Mouse (Mus musculus) embryo, embryonic 11 days (tissue): ENCODE results near the gene Thsd4.

Source experiments
- DNase-seq: peaks from one replicate; pipeline ENCODE4 v3.0.0-alpha.2; 2015

Thsd4 gene

DNA sequence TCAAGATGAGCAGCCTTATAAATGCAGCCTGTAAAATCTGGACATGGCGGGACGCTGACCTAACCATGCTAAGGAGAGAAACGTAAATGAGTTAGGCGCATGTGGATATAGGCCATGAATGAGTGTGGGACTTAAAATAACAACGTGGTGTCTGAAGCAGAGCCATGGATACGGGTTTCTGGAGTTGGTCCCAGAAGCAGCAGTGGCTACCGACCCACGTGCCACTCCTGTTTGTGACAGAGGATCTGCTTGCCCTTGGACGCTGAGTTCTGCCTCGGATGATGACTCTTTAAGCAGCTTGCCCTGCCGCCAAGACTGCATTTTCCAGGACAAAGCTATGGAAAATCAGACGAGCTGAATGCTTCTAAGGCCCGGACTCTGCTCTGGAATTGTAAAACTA lies 262.2 kb downstream of the Thsd4 start:
- DNase-seq = no peak

DNA sequence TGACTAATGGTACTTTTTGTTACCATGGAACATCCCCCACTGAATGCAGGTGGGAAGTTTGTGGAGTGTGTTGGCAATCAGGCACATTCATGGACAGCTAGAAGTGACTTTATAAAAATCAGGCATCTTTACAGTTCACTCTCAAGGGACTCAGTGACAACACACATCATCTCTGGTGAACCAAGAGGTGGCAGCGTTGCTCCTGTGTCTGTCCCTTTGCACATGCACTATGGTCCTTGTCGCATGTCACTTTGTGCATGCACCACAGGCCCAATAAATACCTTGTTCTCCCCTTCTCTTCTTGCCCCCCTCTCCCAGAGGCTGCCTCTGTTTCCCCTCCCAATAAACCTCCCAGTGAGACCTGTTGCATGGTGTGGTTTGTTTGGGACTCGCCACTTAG lies 270.1 kb downstream of the Thsd4 start:
- DNase-seq = no peak

DNA sequence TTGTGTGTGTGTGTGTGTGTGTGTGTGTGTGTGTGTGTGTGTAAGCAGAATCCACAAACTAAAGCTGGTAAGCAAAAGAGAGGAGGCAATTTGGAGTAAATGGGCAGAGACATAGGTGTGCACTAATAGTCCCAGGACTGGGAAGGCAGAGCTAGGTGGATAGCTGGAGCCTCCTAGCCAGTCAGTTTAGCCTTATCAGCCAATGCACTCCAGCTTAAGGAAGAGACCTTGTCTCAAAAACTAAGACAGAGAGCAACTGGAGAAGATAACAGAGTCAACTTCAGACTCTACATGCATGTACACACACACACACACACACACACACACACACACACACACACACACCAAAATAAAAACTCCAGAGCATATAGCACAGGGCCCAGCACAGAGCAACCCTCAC lies 271.4 kb downstream of the Thsd4 start:
- no peak for DNase-seq

DNA sequence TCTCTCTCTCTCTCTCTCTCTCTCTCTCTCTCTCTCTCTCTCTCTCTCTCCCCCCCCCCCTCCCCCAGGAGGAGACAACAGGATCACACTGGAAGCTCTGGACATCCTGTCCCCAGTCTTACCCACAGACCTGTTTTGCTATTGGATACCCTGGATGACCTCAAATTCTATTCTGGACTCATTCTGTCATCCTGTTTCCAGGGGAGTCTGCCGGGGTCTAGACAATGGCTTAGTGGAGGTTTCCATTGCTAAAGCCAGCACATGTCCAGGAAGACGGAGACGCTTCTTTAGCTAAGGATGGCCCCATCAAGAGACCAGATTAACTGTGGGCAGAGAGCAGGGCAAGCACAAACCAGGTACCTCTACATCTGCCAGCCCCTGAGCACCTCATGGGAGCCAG lies 273.8 kb downstream of the Thsd4 start:
- DNase-seq = no peak

DNA sequence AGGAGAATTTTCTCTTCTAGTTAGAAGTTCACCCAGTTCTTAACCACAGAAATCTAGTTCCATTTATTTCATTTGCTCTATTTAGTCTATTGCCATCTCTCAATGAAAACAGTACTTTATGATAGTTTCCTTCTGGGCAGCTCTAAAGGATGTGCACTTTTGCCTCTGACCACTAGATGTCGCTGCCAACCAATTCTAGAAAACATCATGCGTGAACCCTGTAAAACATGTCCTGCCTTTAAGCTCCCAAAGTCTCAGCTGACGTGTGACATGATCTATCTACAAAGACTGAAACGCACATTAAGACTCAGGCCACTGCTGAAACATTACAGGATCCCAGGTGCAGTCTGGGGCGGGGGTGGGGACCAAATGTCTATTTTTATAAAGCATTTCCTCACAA lies 276.9 kb downstream of the Thsd4 start:
- peak; percentile 80 for DNase-seq

DNA sequence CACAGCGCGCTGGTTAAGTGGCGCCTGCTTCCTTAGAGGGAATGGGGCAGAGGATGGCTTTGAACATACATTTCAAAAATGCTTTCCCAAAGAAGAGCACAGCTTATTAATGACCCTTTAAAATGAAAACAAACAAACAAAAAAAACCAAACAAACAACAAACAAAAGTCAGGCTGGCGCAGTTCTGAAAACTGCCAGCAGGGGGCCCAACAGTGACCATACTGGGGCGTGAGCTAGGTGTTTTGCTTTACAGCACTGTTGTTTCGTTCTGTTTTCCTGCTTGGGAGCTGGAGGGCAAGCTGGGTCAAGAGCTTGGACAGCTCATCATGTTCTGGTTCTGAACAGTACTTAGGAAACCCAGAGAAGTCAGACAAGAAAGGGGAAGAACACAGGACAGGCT lies 278.3 kb downstream of the Thsd4 start:
- DNase-seq = peak; percentile 27

DNA sequence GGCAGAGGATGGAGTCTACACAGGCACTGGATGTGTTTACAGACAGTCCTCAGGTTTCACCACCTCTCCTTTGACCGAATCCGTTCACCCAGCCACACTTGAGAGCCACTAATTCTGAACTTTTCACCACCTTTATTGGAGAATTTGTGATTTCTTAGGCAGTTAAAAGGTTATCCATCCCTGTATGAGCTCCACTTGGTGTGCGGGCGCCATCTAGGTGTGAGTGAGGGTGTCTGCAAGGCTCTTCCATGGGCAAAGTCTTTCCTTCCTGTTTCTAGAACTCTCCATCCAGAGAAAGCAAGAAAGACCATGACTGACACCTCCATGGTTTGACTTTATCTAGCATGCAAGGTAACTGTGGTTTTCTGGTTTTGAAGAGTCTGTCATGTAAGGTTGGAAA lies 284.2 kb downstream of the Thsd4 start:
- DNase-seq = peak; percentile 69

DNA sequence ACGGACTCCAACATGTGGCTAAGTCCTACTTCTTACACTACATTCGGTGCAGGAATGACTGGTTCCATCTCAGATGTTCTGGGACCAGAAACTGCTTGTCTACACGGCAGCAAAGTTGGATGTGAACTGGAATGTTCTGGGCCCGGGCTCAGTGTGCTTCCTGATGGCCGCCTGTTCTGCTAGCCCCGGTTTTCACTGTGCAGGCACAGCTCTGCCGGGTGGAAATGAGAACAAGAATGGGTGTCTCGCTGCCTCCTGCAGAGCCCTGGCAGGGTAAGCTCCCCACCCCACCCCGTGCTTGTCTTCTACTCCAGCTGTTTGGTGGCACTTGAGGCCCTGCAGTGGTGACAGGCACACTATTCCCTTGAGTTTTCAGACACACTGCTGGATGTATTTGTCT lies 285.7 kb downstream of the Thsd4 start:
- no peak for DNase-seq

DNA sequence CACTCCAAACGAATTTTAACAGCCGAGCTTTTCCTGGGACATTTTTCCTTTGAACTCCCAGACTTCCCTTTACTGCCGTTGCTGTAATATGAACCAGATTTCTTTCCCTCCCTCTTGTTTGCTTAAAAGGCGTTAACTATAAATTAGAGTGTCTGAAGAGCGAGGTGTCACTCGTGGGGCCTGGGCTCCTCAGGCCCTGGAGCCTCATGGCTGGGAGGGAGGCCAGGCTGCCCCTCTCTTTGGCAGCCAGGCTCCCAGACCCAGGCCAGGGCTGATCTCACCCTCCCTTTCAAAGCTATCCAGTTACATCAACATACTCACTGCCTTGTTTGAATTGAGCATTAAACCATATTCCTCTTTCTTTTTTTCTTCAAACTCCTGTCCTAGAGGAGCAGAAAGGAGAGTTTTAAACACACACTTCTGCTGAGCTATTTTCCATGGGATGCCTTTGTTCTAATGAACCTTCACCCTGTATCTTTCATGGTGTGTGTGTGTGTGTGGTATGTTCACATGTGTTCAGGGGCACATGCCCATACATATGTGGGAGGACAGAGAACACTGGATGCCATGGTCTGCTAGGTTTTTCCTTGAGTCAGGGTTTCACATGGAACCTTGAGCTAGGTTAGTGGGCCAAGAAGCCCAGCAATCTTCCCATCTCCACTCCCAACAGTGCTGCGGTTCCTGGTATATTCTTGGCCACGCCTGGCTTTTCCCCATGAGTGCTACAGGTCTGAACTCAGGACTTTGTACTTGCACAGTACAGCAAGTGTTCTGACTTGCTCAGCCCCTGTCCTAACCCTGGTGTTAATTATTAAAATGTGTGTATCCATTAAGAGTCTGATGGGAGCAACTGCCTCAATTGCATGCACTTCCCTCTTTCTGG lies 287.4 kb downstream of the Thsd4 start:
- DNase-seq = peak; percentile 66

DNA sequence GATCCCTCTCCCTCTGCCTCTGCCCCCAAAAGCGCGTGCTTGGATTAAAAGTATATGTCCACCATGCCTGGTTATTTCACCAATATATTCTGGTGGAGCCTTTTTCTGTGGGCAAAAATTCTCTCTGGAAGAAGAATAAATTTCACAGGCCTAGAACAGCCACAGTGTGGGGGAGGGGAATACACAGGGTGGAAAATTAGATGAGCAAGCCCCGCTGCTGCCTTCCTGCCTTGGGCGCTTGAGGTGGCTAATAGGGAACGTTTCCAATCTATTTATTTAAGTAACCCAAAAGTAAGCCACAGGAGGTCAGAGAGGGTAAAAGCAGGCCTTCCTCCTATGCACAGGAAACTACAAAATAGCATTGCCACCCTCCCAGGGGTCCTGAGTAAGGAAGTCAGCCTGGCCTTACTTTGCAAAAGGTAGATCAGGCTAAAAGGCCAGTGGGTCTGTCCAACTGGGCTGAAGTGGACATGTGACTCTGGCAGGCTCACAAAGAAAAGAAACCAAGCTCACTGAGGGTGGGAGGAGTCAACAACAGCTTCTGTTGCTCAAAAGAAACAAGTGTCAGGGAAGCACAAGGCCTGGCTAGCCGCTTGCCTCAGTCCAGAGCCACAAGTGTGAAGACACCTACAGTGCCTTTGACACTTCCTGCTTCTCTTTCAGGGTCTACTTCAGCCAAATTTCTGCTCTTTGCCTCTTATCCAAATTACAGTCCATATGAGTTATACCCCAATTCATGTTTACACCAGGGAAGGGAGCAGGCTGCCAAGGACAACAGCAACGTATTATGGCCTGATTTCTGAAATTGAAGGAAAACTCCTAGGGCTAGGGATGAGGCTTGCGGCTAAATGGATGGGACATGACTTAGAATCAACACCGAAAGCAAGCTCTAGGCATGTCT lies 289.6 kb downstream of the Thsd4 start:
- peak; percentile 49 for DNase-seq

DNA sequence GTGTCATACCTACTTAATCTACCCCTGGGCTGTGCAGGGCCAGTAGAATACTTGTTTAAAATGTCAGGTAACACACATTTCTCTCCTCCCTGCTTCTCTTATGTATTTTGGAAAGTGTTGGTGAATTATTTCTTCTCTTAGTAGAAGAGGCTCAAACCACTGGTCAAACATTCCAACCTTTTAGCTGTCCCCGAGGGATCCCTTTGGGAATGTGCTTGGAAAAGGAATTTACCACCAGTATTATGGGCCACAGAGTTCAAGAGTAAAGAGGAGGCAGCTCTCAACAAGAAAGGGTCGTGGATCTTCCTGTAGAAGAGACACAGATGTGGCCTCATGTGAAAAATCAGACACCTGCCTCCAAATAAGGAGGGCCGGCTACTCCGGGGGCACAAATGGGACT lies 292.4 kb downstream of the Thsd4 start:
- DNase-seq = no peak

DNA sequence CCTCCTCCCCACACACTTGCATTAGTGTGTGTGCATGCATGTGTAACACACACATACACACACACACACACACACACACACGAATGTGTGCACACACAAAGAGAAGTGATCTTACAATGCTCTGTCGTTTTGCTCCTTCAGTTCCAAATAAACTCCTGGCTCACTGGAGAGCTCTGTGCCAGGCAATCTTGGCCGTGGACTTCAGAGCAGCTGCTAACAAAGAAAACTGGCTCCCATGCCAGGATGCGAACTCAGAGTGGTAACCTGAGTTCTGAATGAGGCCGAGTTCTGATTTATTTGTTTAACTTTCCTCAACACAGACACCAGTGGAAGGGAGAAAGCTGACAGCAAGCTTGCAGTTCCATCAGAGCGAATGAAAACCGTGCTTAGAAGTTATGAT lies 294.1 kb downstream of the Thsd4 start:
- DNase-seq = no peak

DNA sequence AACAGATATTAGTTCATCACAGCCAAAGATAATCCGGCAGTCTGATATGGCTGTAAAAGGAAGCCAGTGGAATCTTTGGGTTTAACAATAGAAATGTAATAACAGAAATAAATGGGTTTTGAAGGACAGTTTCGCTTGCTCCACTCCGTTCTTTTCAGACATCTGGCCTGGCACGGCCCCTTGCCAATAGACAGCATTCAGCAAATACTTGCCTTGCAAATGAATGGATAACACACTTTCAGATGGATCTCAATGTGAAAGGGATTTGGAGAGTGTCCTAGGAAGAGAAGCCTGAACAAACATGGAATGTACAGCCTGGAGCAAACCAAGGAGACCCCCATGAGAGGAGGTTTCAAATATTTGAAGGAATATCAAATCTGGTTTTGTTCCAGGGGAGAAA lies 295.2 kb downstream of the Thsd4 start:
- DNase-seq = no peak

DNA sequence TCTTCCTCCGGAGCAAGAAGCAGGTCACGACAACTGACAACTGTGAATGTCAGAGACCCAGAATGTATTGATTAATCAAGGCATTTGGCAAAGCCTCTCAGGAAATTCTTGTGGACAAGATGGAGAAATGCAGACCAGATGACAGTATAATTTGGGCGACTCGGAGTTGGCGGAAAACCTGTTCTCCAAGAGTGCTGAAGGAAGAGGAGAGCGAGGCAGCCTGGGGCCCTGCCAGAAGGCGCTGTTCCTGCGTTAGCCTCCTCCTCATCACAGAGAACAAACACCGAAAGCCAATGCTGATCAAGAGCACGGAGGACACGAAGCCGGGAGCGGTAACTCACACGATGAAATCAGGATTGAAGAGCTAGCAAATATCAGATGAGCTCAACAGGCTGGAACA lies 295.7 kb downstream of the Thsd4 start:
- no peak for DNase-seq

DNA sequence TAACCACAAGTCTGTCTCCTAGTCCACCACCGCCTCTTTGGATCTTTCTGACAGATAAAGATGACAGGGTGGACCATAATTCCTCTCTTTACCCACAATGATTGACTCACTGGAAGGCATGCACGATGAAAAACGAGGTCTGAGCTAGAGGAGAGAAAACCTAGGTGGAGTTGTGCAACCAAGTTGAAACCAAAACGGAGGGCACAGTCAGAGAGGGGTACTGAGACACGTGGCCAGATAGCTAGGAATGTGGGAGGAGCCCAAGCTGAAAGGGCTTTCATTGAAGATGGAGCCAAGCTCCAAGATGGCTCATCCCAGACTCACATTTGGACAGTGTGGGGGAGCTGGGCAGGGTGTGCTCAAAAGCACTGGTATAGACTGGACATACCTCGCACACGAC lies 296.4 kb downstream of the Thsd4 start:
- no peak for DNase-seq

DNA sequence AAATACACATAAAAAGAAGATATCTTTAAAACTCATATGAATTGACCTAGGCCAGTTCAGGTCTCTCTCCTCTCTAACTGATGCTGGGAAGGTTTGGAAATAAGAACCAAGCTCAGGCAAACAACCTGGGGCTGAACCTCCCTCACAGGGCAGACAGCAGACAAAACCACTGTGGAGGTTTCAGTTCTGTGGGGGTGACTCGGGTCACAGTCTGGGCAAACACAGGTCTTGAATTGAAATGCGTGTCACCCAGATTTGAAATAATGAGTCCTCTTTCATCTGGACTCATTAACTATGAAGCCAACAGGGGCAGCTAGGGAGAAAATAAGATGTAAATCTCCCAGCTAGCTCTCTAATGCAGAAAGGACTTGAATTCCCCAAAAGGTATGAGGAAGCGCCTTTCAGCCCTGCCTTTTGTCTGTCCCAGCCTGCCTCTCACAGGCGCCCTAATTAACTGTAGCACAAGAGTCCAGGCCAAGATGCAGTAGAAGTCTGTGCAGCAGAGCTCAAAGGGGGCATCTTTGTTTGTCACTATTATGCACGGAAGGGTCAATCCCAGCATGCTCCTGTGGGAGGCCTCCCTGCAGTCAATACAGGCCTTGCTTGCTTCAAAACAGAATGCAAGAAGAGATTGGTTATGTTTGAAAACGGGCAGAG lies 297.7 kb downstream of the Thsd4 start:
- DNase-seq = peak; percentile 60

DNA sequence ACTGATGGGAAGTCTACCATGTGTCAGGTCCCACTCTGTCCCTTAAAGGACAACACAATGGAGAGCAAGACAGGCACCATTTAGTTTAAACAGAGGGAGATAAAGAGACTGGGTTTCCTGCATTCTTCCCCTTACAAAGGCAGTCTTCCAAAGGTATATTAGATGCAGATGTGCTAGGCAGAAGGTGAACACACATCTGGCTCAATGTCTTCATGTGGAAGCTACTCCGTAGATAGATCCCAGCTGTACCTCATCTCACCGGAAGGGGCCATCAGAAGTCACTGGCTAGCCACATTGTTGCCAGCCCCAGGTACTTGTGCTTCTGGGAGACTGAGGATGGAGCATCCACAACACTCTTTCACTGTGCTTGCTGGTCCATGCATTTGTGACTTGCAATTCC lies 301.4 kb downstream of the Thsd4 start:
- DNase-seq = no peak

DNA sequence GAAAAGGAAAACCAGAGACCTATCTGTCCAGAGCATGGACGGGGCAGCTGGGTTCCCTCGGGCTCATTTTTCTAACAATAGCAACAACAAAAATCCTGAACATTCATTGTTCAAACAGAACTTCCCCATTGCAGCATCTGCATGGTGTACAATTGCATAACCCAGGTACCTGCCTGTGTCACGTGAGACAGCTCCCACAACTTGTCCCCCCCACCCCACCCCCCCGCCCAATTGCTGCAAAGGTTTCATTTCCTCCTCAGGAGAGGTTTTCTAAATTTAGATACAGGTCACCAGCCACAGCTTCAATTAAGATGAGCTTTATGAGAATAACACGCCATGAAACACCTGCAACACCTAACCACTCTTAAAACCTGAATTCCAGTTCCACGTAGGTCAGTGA lies 303.4 kb downstream of the Thsd4 start:
- no peak for DNase-seq

DNA sequence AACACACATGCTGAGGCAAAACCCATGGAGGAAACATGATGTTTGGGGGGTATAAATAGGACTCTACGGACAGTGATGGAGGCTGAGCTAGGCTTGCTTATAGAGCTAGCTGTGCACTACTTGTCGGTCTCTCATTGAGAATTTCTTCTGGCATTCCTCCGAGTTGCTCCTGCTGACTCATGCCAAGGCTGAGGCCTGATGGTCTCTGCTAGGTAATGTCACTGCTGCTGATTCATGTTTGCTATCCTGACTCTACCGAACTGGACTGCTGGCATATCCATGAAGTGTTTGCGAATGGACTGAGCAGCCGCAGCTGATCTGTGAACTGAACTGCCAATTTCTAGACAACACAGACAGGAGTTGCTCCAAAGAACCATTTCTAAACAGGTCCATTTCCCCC lies 305.8 kb downstream of the Thsd4 start:
- no peak for DNase-seq

DNA sequence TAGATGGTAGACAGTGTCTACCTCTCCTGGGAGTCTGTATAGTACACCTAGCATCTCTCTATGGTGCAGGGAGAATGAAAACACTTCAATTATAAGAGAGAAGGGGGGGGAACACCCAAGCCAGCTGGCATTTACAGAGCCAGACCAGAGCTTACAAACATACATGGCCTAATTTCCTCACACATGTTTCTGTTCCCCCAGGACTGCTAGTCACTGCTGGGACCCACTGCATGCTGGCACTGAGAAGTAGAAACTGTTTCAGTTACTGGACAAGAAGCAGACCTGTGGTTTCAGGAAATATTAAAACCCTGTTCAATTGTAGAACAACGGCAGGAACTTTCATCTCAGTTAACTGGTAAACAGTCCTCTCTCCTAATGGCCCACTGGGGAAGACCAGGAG lies 308.7 kb downstream of the Thsd4 start:
- no peak for DNase-seq

DNA sequence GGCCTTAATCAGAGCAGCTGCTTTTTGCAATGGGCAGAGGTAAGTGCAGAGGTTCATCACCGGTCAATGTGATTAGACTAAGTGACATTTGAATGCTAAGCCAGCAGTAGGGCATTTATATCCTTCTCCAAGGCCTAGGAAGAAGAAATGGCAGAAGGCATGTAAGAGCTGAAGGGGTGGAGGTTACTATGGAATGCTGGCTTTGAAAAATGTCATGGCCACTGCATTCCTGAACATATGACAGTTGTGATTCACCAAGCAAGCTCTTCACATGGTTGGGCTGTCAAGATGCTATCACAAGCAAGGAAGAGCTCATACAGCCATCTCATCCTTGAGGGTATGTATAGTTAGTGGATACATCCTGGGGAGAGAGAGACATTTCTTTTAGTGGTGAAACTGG lies 313.0 kb downstream of the Thsd4 start:
- DNase-seq = no peak

DNA sequence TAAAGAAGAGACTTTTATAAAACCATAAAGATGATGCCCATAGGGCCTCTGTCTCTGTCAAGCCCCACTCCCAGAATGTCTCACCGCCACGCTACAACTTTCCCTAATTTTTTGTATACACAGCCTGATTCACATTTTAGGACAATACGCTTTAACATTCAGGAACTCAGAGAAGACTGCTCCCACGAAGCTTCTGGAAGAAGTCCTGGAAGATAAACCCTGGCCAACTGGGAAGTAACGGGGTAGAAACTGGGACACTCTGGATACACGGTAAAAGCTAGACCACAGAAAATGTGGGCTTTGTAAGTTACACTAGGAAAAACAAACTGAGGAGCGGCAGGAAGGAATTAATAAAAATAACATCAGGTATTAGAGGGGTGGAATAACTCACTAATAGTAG lies 318.7 kb downstream of the Thsd4 start:
- no peak for DNase-seq

DNA sequence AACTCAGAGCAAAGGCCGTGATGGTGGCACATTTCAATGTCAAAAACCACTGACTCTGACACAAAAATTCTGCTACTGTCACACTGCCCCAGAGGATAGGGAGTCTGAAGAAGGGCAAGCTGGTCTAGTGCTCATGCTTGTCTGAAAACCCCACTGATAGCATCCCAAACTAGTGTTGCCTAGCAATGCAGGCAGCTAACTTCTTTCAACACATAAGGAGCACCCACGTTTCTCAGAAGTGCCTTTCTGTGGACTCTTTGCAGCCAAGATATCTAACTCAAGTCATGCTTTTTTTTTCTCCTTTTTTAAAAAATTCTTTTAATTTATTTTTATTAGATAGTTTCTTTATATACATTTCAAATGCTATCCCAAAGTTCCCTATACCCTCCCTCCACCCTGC lies 321.4 kb downstream of the Thsd4 start:
- DNase-seq = no peak
